Mouse (Mus musculus) right cerebral cortex, postnatal 36 days (tissue): ENCODE measurements at regions not wholly inside any gene's neighbourhood (a gene's known extent, or its start where the extent isn't known, plus 50 kb on each side); places are given as distances from the start of the nearest gene placed in this dataset.

Experiments
- DNase-seq, 2 experiments: peaks; one replicate each; pipeline ENCODE4 v3.0.0; 2022; ENCODE audit warnings: low spot score in 2 of 2, mixed read lengths in 1 of 2

- no peak for DNase-seq
These were observed 70.5 kb upstream of the Yae1d1 start for GRCm38 (mm10) chr13:18063677-18064076.

- DNase-seq: no peak
These were observed 67.1 kb upstream of the Yae1d1 start for GRCm38 (mm10) chr13:18060265-18060664.

DNA sequence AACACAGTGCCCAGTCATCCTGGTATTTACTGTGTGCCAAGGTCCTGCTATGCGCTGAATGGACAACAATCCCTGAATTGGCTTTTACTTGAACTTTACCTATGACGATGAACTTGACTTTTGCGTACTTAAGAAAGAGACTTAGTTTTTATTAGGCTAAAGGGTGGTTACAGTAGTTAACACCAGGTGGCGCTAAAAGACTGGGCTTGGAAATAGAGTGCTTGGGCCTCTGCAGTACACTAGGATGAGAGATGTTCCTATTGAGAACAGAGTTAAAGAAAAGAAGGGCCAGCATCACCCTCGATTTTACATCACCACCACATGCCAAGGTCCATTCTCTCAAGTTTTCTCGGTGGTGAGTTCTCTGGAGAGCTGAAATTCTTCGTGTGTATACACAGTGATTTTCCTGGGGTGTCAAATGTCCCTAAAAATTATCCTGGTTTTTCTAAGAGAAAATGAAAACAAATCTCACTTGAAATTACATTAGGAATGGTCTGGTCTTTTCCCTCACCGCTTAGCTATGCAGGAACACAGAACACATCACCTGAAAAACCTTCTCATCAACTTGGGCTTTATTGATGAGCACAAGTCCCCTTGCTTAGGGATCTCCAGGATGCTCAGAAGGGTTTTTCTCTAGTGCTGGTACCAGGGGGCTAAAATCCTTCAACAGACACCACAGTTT lies 64.2 kb upstream of the Yae1d1 start:
- peak; percentile 30 to 31 for DNase-seq

DNA sequence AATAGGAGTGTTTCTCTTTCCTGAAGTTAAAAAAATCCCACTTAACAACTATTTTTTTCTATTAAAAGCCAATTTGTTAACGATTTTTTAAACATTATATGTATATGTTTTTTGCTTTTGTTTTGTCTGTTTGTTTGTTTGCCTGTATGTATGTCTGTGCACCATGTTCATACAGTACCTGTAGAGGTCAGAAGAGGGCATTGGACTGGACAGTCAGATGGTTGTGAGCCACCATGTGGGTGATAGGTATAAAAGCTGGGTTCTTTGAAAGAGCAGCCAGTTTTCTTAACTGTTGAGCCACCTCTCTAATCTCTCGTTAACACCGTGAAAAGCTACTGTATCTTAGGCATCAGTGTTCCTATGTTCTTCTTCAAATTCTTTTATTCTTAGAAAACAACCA lies 63.7 kb upstream of the Yae1d1 start:
- DNase-seq: no peak

DNA sequence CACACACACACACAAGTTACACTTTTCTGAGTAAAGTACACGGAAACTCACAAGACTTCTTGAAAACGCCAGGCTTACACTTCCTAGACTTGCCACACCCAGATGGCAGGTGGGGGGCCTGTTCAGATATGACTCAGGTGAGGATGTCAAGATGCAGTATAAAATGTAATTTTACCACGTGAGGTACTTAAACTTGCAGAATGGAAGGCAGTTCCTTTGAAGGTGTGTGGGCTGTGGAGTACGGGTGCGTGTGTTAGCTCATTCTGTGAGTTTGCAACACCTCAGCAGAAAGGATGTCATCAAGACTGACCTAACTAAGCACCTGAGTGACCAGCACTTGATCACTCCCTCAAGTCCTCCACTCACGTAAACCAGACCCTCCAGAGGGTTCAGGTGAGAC lies 50.0 kb upstream of the Yae1d1 start:
- no peak for DNase-seq
